Mouse (Mus musculus): ENCODE data around the gene Cenpi.

The Cenpi gene

GRCm38 (mm10) chrX:134362156-134362555, 54.3 kb downstream of the Cenpi start:
- no peak for DNase-seq (ENCODE audit: extremely low read depth, low read depth)

GRCm38 (mm10) chrX:134365421-134365820, 57.5 kb downstream of the Cenpi start:
- DNase-seq (ENCODE audit: extremely low read depth, low read depth): no peak

- no peak for DNase-seq (ENCODE audit: extremely low read depth, low read depth)
These were observed 58.7 kb downstream of the Cenpi start for GRCm38 (mm10) chrX:134366547-134366946.

- peak; percentile 15 for DNase-seq (ENCODE audit: extremely low read depth, low read depth)
These were observed 63.4 kb downstream of the Cenpi start for GRCm38 (mm10) chrX:134371279-134371678.

- no peak for DNase-seq (ENCODE audit: extremely low read depth, low read depth)
These were observed 66.3 kb downstream of the Cenpi start for GRCm38 (mm10) chrX:134374190-134374589.

- DNase-seq (ENCODE audit: extremely low read depth, low read depth): no peak
These were observed 77.0 kb downstream of the Cenpi start for GRCm38 (mm10) chrX:134384896-134385295.

GRCm38 (mm10) chrX:134398972-134399371, 91.1 kb downstream of the Cenpi start:
- no peak for DNase-seq (ENCODE audit: extremely low read depth, low read depth)

GRCm38 (mm10) chrX:134403863-134404583, 96.1 kb downstream of the Cenpi start, which contains the start of gene Drp2:
TSS of gene Drp2 (plus strand) at chrX:134404551.
- no peak for DNase-seq (ENCODE audit: extremely low read depth, low read depth)

- no peak for DNase-seq (ENCODE audit: extremely low read depth, low read depth)
These were observed 96.7 kb downstream of the Cenpi start for GRCm38 (mm10) chrX:134404584-134404955.

- no peak for DNase-seq (ENCODE audit: extremely low read depth, low read depth)
These were observed 101.5 kb downstream of the Cenpi start for GRCm38 (mm10) chrX:134409354-134409900.

- DNase-seq (ENCODE audit: extremely low read depth, low read depth): peak; percentile 40
These were observed 104.2 kb downstream of the Cenpi start for GRCm38 (mm10) chrX:134412096-134412495.
